Mouse (Mus musculus) cerebellum, adult 2 months (tissue): ENCODE measurements around the gene Slc25a30. TPM values are rescaled to one million over a fixed set of nuclear protein-coding genes. Genes with fewer than 3 reads are reported as not detected.
"Not testable (repeated sequence)": the region's sequence is repeated elsewhere in the genome, so short reads cannot be mapped to it uniquely, and the experiment has no call there.

Experiments
- DNase-seq, 2 experiments: peaks; one replicate each; pipeline ENCODE4 v3.0.0; 2021
- H3K27ac ChIP-seq: fragments of 200-500 bp; 2 replicates; pipeline ENCODE4 v1.5.1; 2012; ENCODE audit warnings: low read length, control low read depth, inconsistent platforms; ENCODE audit not compliant: insufficient read depth
- H3K27me3 ChIP-seq: fragments of 200-500 bp; 2 replicates; pipeline ENCODE4 v1.6.1; 2012; ENCODE audit warnings: inconsistent platforms, mild to moderate bottlenecking, low read length, moderate library complexity; ENCODE audit not compliant: control insufficient read depth, insufficient read depth
- H3K4me1 ChIP-seq: fragments of 200-500 bp; 2 replicates; pipeline ENCODE4 v1.6.1; 2011; ENCODE audit warnings: low read length; ENCODE audit not compliant: control insufficient read depth, insufficient read depth
- H3K4me3 ChIP-seq: fragments of 200-500 bp; replicated peaks from 2 replicates; pipeline ENCODE3; 2011; ENCODE audit warnings: mild to moderate bottlenecking, low read depth, low read length, control low read depth; ENCODE audit not compliant: insufficient read depth
- CTCF ChIP-seq: fragments of 200-500 bp; IDR thresholded peaks from 2 replicates; pipeline ENCODE4 v1.5.1; 2011; ENCODE audit warnings: low read depth, mild to moderate bottlenecking, control low read depth, low read length, moderate library complexity, borderline replicate concordance; ENCODE audit not compliant: insufficient read depth
- POLR2A ChIP-seq: fragments of 200-500 bp; IDR thresholded peaks from 2 replicates; pipeline ENCODE4 v1.6.1; 2011; ENCODE audit warnings: low read length, control low read depth, borderline replicate concordance; ENCODE audit not compliant: insufficient read depth
- WGBS: fragments of 180-500 bp; shearing (Covaris S2); methylation state at CpG from one replicate; pipeline ENCODE4 v1.1.7; 2018; 5-methylcytosine and 5-hydroxymethylcytosine counted together
- polyA plus RNA-seq: library from polyadenylated mRNA; depleted of rRNA; stranded (reverse); fragments of >200 nt; gene quantifications from 2 replicates; pipeline ENCODE4 v1.2.3, GENCODE M21; 2012

The Slc25a30 gene
- polyA plus RNA-seq, 1 experiment: 12.2 TPM

DNA sequence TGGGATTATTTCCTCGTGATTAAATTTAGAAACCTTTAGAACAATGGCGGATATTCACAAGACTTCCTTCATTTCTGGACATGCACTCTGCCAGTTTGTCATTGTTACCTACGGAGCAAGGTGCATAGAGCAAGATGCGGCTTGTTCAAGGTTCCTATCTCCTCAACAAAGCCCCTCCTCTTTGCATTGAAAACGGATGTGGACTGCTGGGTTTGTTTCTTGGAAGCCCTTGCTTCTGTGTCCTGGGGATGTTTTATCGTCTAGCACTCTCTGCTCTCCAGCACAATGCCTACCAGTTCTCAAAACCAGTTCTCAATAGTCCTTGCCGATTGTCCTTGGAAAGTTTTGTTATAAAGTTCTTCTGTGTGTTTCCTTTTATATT, 948 bp upstream of the Slc25a30 start:
- DNase-seq: no peak
- 44% methylated on average over 7 of the region's 7 CpGs for WGBS
- TF ChIP-seq POLR2A (no peak), CTCF (no peak)
- Histone ChIP-seq H3K4me1 (no peaks in the 10 kb centered on the region), H3K4me3 (no peak overlapping the region), H3K27me3 (no peaks in the 10 kb centered on the region), H3K27ac (no peak overlapping the region)

GRCm38 (mm10) chr14:75786424-75786867, 391 bp downstream of the Slc25a30 start:
- Histone ChIP-seq H3K4me1 (no peaks in the 10 kb centered on the region), H3K4me3 (peak overlapping the region; percentile 81), H3K27ac (peak overlapping the region; percentile 53), H3K27me3 (no peaks in the 10 kb centered on the region)
- WGBS: 2% methylated on average over 31 of the region's 31 CpGs
- no peak for DNase-seq
- no peak for TF ChIP-seq CTCF
- no peak for TF ChIP-seq POLR2A

GRCm38 (mm10) chr14:75779913-75780312, 6.9 kb downstream of the Slc25a30 start:
- H3K27me3 ChIP-seq: no peaks in the 10 kb centered on the region
- H3K4me3 ChIP-seq: no peak overlapping the region
- H3K27ac ChIP-seq: no peak overlapping the region
- 95% methylated on average over 4 of the region's 4 CpGs for WGBS
- no peak for DNase-seq
- no peak for TF ChIP-seq CTCF
- H3K4me1 ChIP-seq: no peaks in the 10 kb centered on the region

GRCm38 (mm10) chr14:75776637-75777036, 10.2 kb downstream of the Slc25a30 start:
- no peaks in the 10 kb centered on the region for H3K4me1 ChIP-seq
- no peak overlapping the region for H3K4me3 ChIP-seq
- no peaks in the 10 kb centered on the region for H3K27me3 ChIP-seq
- no peak for DNase-seq
- H3K27ac ChIP-seq: no peak overlapping the region
- TF ChIP-seq POLR2A (no peak), CTCF (no peak)
- WGBS: 87% methylated on average over 8 of the region's 8 CpGs

DNA sequence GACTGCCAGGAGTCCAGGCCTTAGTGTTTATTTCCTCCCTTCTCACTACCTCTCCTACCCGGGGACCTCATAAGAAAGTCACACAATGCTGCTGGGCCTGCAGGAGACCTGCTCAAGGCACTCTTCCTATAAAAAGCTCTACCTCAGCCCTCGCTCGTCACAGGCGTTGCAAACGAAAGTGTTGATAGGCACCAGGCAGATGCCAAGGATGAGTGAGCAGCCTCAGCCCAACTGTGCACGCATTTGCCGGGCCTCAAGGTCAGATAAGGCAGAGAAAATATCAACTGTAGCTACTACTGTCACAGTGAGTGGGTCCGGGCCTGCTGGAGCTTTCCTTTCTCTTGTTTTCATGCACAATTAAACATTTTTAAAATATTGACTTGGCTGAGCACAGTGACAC, 13.4 kb downstream of the Slc25a30 start:
- DNase-seq: no peak
- Histone ChIP-seq H3K27me3 (no peaks in the 10 kb centered on the region), H3K27ac (no peak overlapping the region), H3K4me1 (no peaks in the 10 kb centered on the region), H3K4me3 (no peak overlapping the region)
- 85% methylated on average over 8 of the region's 8 CpGs for WGBS
- TF ChIP-seq CTCF (no peak), POLR2A (no peak)

GRCm38 (mm10) chr14:75772407-75772806, 14.4 kb downstream of the Slc25a30 start:
- H3K4me1 ChIP-seq, DNase-seq, H3K27ac ChIP-seq, H3K27me3 ChIP-seq, H3K4me3 ChIP-seq: not testable (repeated sequence)
- WGBS: 91% methylated on average over 3 of the region's 3 CpGs

- H3K27ac ChIP-seq: no peak overlapping the region
- WGBS: 92% methylated on average over 8 of the region's 8 CpGs
These were observed 15.7 kb downstream of the Slc25a30 start for GRCm38 (mm10) chr14:75771101-75771501.

GRCm38 (mm10) chr14:75769334-75769733, 17.5 kb downstream of the Slc25a30 start:
- WGBS: 89% methylated on average over 9 of the region's 9 CpGs
- no peak for DNase-seq
- Histone ChIP-seq H3K27me3 (no peaks in the 10 kb centered on the region), H3K27ac (no peak overlapping the region), H3K4me1 (no peaks in the 10 kb centered on the region), H3K4me3 (no peak overlapping the region)
- no peak for TF ChIP-seq POLR2A
- no peak for TF ChIP-seq CTCF

More at GRCm38 (mm10) chr14:75771101-75771501, 15.7 kb downstream of the Slc25a30 start:
- DNase-seq: no peak
- no peaks in the 10 kb centered on the region for H3K4me1 ChIP-seq
- H3K4me3 ChIP-seq: no peak overlapping the region
- H3K27me3 ChIP-seq: no peaks in the 10 kb centered on the region
- TF ChIP-seq POLR2A: no peak
- TF ChIP-seq CTCF: no peak

GRCm38 (mm10) chr14:75768275-75768608, 18.6 kb downstream of the Slc25a30 start:
- Histone ChIP-seq H3K27ac (no peak overlapping the region), H3K27me3 (no peaks in the 10 kb centered on the region), H3K4me1 (no peaks in the 10 kb centered on the region), H3K4me3 (no peak overlapping the region)
- no peak for DNase-seq
- TF ChIP-seq CTCF: no peak
- 2% methylated on average over 1 of the region's 1 CpGs for WGBS
